Mouse (Mus musculus) small intestine, adult 2 months (tissue): ENCODE data around the gene Cachd1.

Source experiments
- CTCF ChIP-seq: fragments of 200-500 bp; IDR thresholded peaks from 2 replicates; pipeline ENCODE4 v1.5.1; 2012; ENCODE audit warnings: low read depth, mild to moderate bottlenecking, control low read depth, inconsistent platforms, low read length, moderate library complexity, mixed read lengths; ENCODE audit not compliant: insufficient replicate concordance, insufficient read length; ENCODE audit errors: extremely low read depth
- POLR2A ChIP-seq: fragments of 200-500 bp; IDR thresholded peaks from 2 replicates; pipeline ENCODE4 v1.6.1; 2012; ENCODE audit warnings: low read depth, mild to moderate bottlenecking, control low read depth, inconsistent platforms, low read length, moderate library complexity

- TF ChIP-seq POLR2A (no peak), CTCF (no peak)
Measured at GRCm38 (mm10) chr4:100743615-100744014, 32.9 kb upstream of the Cachd1 start.
